Mouse (Mus musculus) myocyte (in vitro differentiated cells): ENCODE measurements around the gene Kcna7.

Experiments used
- E2F4 ChIP-seq: IDR thresholded peaks from one replicate; pipeline ENCODE4 v1.6.1; 2011; ENCODE audit warnings: mild to moderate bottlenecking, control low read depth, moderate library complexity; ENCODE audit not compliant: insufficient read depth
- MAX ChIP-seq: IDR thresholded peaks from one replicate; pipeline ENCODE4 v1.6.1; 2011; ENCODE audit warnings: low read depth, mild to moderate bottlenecking, control low read depth
- MYOD1 ChIP-seq, 3 experiments: IDR thresholded peaks; one replicate each; pipeline ENCODE4 v1.6.1; 2011; ENCODE audit warnings: control low read depth in 2 of 3, low read depth in 2 of 3, mild to moderate bottlenecking in 2 of 3, moderate library complexity in 1 of 3; ENCODE audit not compliant: insufficient read length in 2 of 3, control insufficient read depth in 1 of 3
- POLR2A ChIP-seq: IDR thresholded peaks from one replicate; pipeline ENCODE4 v1.6.1; 2011; ENCODE audit warnings: low read depth, mild to moderate bottlenecking, control low read depth, moderate library complexity; ENCODE audit not compliant: insufficient read length
- POLR2AphosphoS2 ChIP-seq: IDR thresholded peaks from one replicate; pipeline ENCODE4 v1.6.1; 2011; ENCODE audit warnings: low read depth, control low read depth; ENCODE audit not compliant: insufficient read length
- REST ChIP-seq: IDR thresholded peaks from one replicate; pipeline ENCODE4 v1.6.1; 2011; ENCODE audit warnings: mild to moderate bottlenecking, control low read depth, moderate library complexity; ENCODE audit not compliant: insufficient read depth, insufficient read length
- TCF12 ChIP-seq: IDR thresholded peaks from one replicate; pipeline ENCODE4 v1.6.1; 2011; ENCODE audit warnings: mild to moderate bottlenecking, control low read depth; ENCODE audit not compliant: poor library complexity, insufficient read depth, severe bottlenecking
- USF1 ChIP-seq: IDR thresholded peaks from one replicate; pipeline ENCODE4 v1.6.1; 2011; ENCODE audit warnings: low read depth, mild to moderate bottlenecking, control low read depth, moderate library complexity

DNA sequence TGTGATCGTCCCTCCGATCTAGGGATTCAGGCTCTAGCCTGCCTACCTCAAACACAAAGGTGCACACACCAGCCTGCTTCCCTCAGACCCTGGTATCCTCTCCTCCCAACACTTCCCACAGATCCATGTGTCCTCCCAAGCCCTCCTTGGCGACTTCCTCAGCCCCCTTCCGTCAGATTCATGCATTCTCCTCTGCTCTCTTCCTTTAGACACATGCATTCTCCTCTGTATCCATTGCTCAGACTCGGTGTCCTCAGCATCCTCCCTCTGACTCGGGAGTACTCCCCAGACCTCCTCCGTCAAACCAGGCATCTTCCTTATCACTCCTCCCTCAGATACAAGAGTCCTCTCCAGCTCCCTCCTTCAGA, 28.4 kb downstream of the Kcna7 start:
- no peak for TF ChIP-seq POLR2A
- no peak for TF ChIP-seq MAX
- TF ChIP-seq POLR2AphosphoS2, result no peak
- TF ChIP-seq TCF12, result no peak
- no peak for TF ChIP-seq USF1
- no peak for TF ChIP-seq E2F4
- no peak for TF ChIP-seq MYOD1 (IDR thresholded peaks at IDR 0.05; ENCODE audit: control insufficient read depth in 1 of 3, insufficient read length in 2 of 3, low read depth in 2 of 3)
- no peak for TF ChIP-seq REST
